Mouse (Mus musculus): ENCODE measurements at regions not wholly inside any gene's neighbourhood (a gene's known extent, or its start where the extent isn't known, plus 50 kb on each side); places are given as distances from the start of the nearest gene placed in this dataset.

- WGBS (ENCODE audit: insufficient replicate concordance) = 74% methylated on average over 3 of the region's 3 CpGs
- no peaks in the 10 kb centered on the region for H3K27me3 ChIP-seq (ENCODE audit: control insufficient read depth, insufficient read depth, low read length)
- no peaks in the 10 kb centered on the region for H3K4me1 ChIP-seq (ENCODE audit: control insufficient read depth, insufficient read depth, low read length)
- no peak overlapping the region for H3K27ac ChIP-seq (ENCODE audit: low read depth, low read length)
- H3K4me2 ChIP-seq = no peak overlapping the region
- H3K9me3 ChIP-seq (replicated peaks; ENCODE audit: control insufficient read depth, low read length) = no peaks in the 10 kb centered on the region
- no peak for ATAC-seq (replicated peaks; ENCODE audit: insufficient number of reproducible peaks, low FRiP score, low TSS enrichment)
- no peak overlapping the region for H3K4me3 ChIP-seq (ENCODE audit: low read depth, low read length)
- no peaks in the 10 kb centered on the region for H3K36me3 ChIP-seq (ENCODE audit: control insufficient read depth, insufficient read depth, low read length)
- H3K9ac ChIP-seq (ENCODE audit: low read depth, low read length) = no peak overlapping the region
These were observed 410.8 kb downstream of the Med10 start for GRCm38 (mm10) chr13:70213017-70213416.

GRCm38 (mm10) chr13:70213622-70214021 lies 411.4 kb downstream of the Med10 start:
- no peaks in the 10 kb centered on the region for H3K27me3 ChIP-seq (ENCODE audit: control insufficient read depth, insufficient read depth, low read length)
- no peaks in the 10 kb centered on the region for H3K4me1 ChIP-seq (ENCODE audit: control insufficient read depth, insufficient read depth, low read length)
- ATAC-seq (replicated peaks; ENCODE audit: insufficient number of reproducible peaks, low FRiP score, low TSS enrichment) = no peak
- no peak overlapping the region for H3K4me2 ChIP-seq
- H3K36me3 ChIP-seq (ENCODE audit: control insufficient read depth, insufficient read depth, low read length) = no peaks in the 10 kb centered on the region
- H3K27ac ChIP-seq (ENCODE audit: low read depth, low read length) = no peak overlapping the region
- H3K9me3 ChIP-seq (replicated peaks; ENCODE audit: control insufficient read depth, low read length) = no peaks in the 10 kb centered on the region
- H3K4me3 ChIP-seq (ENCODE audit: low read depth, low read length) = no peak overlapping the region
- WGBS (ENCODE audit: insufficient replicate concordance) = 82% methylated on average over 2 of the region's 2 CpGs
- H3K9ac ChIP-seq (ENCODE audit: low read depth, low read length) = no peak overlapping the region

- Histone ChIP-seq H3K27me3 (ENCODE audit: control insufficient read depth, insufficient read depth, low read length) (no peaks in the 10 kb centered on the region), H3K4me1 (ENCODE audit: control insufficient read depth, insufficient read depth, low read length) (no peaks in the 10 kb centered on the region), H3K9me3 (replicated peaks; ENCODE audit: control insufficient read depth, low read length) (no peaks in the 10 kb centered on the region), H3K9ac (ENCODE audit: low read depth, low read length) (no peak overlapping the region), H3K36me3 (ENCODE audit: control insufficient read depth, insufficient read depth, low read length) (no peaks in the 10 kb centered on the region), H3K27ac (ENCODE audit: low read depth, low read length) (no peak overlapping the region), H3K4me2 (no peak overlapping the region), H3K4me3 (ENCODE audit: low read depth, low read length) (no peak overlapping the region)
- no peak for ATAC-seq (replicated peaks; ENCODE audit: insufficient number of reproducible peaks, low FRiP score, low TSS enrichment)
- 69% methylated on average over 10 of the region's 10 CpGs for WGBS (ENCODE audit: insufficient replicate concordance)
These were observed 411.9 kb downstream of the Med10 start for GRCm38 (mm10) chr13:70214022-70214654.

GRCm38 (mm10) chr13:70216134-70216533 lies 413.9 kb downstream of the Med10 start:
- no peak for ATAC-seq (replicated peaks; ENCODE audit: insufficient number of reproducible peaks, low FRiP score, low TSS enrichment)
- H3K4me3 ChIP-seq (ENCODE audit: low read depth, low read length) = no peak overlapping the region
- no peak overlapping the region for H3K4me2 ChIP-seq
- H3K9ac ChIP-seq (ENCODE audit: low read depth, low read length) = no peak overlapping the region
- H3K27ac ChIP-seq (ENCODE audit: low read depth, low read length) = no peak overlapping the region
- no peaks in the 10 kb centered on the region for H3K9me3 ChIP-seq (replicated peaks; ENCODE audit: control insufficient read depth, low read length)
- WGBS (ENCODE audit: insufficient replicate concordance) = 71% methylated on average over 6 of the region's 6 CpGs
- no peaks in the 10 kb centered on the region for H3K36me3 ChIP-seq (ENCODE audit: control insufficient read depth, insufficient read depth, low read length)
- H3K4me1 ChIP-seq (ENCODE audit: control insufficient read depth, insufficient read depth, low read length) = no peaks in the 10 kb centered on the region
- H3K27me3 ChIP-seq (ENCODE audit: control insufficient read depth, insufficient read depth, low read length) = no peaks in the 10 kb centered on the region

- ATAC-seq (replicated peaks; ENCODE audit: insufficient number of reproducible peaks, low FRiP score, low TSS enrichment) = no peak
- WGBS (ENCODE audit: insufficient replicate concordance) = 82% methylated on average over 15 of the region's 15 CpGs
- H3K27ac ChIP-seq (ENCODE audit: low read depth, low read length) = no peak overlapping the region
- H3K4me3 ChIP-seq (ENCODE audit: low read depth, low read length) = no peak overlapping the region
- H3K9ac ChIP-seq (ENCODE audit: low read depth, low read length) = no peak overlapping the region
- H3K36me3 ChIP-seq (ENCODE audit: control insufficient read depth, insufficient read depth, low read length) = no peaks in the 10 kb centered on the region
- no peaks in the 10 kb centered on the region for H3K4me1 ChIP-seq (ENCODE audit: control insufficient read depth, insufficient read depth, low read length)
- no peaks in the 10 kb centered on the region for H3K27me3 ChIP-seq (ENCODE audit: control insufficient read depth, insufficient read depth, low read length)
- H3K9me3 ChIP-seq (replicated peaks; ENCODE audit: control insufficient read depth, low read length) = no peaks in the 10 kb centered on the region
- no peak overlapping the region for H3K4me2 ChIP-seq
These were observed 415.4 kb downstream of the Med10 start for GRCm38 (mm10) chr13:70217429-70218133.

GRCm38 (mm10) chr13:70223485-70223884 lies 413.9 kb downstream of the Ice1 start:
- ATAC-seq (replicated peaks; ENCODE audit: insufficient number of reproducible peaks, low FRiP score, low TSS enrichment) = no peak
- Histone ChIP-seq H3K4me1 (ENCODE audit: control insufficient read depth, insufficient read depth, low read length) (no peaks in the 10 kb centered on the region), H3K27me3 (ENCODE audit: control insufficient read depth, insufficient read depth, low read length) (no peaks in the 10 kb centered on the region), H3K27ac (ENCODE audit: low read depth, low read length) (no peak overlapping the region), H3K9ac (ENCODE audit: low read depth, low read length) (no peak overlapping the region), H3K36me3 (ENCODE audit: control insufficient read depth, insufficient read depth, low read length) (no peaks in the 10 kb centered on the region), H3K9me3 (replicated peaks; ENCODE audit: control insufficient read depth, low read length) (no peaks in the 10 kb centered on the region), H3K4me2 (no peak overlapping the region), H3K4me3 (ENCODE audit: low read depth, low read length) (no peak overlapping the region)
- 90% methylated on average over 5 of the region's 5 CpGs for WGBS (ENCODE audit: insufficient replicate concordance)

GRCm38 (mm10) chr13:70227167-70227566 lies 410.3 kb downstream of the Ice1 start:
- Histone ChIP-seq H3K4me1 (ENCODE audit: control insufficient read depth, insufficient read depth, low read length) (no peaks in the 10 kb centered on the region), H3K27me3 (ENCODE audit: control insufficient read depth, insufficient read depth, low read length) (no peaks in the 10 kb centered on the region), H3K36me3 (ENCODE audit: control insufficient read depth, insufficient read depth, low read length) (no peaks in the 10 kb centered on the region), H3K4me2 (no peak overlapping the region), H3K9ac (ENCODE audit: low read depth, low read length) (no peak overlapping the region), H3K9me3 (replicated peaks; ENCODE audit: control insufficient read depth, low read length) (no peaks in the 10 kb centered on the region), H3K27ac (ENCODE audit: low read depth, low read length) (no peak overlapping the region), H3K4me3 (ENCODE audit: low read depth, low read length) (no peak overlapping the region)
- WGBS (ENCODE audit: insufficient replicate concordance) = 52% methylated on average over 6 of the region's 6 CpGs
- ATAC-seq (replicated peaks; ENCODE audit: insufficient number of reproducible peaks, low FRiP score, low TSS enrichment) = no peak

GRCm38 (mm10) chr13:70233896-70234799 lies 403.3 kb downstream of the Ice1 start:
- no peak overlapping the region for H3K4me3 ChIP-seq (ENCODE audit: low read depth, low read length)
- no peaks in the 10 kb centered on the region for H3K9me3 ChIP-seq (replicated peaks; ENCODE audit: control insufficient read depth, low read length)
- no peaks in the 10 kb centered on the region for H3K27me3 ChIP-seq (ENCODE audit: control insufficient read depth, insufficient read depth, low read length)
- no peaks in the 10 kb centered on the region for H3K4me1 ChIP-seq (ENCODE audit: control insufficient read depth, insufficient read depth, low read length)
- no peak overlapping the region for H3K27ac ChIP-seq (ENCODE audit: low read depth, low read length)
- no peaks in the 10 kb centered on the region for H3K36me3 ChIP-seq (ENCODE audit: control insufficient read depth, insufficient read depth, low read length)
- ATAC-seq (replicated peaks; ENCODE audit: insufficient number of reproducible peaks, low FRiP score, low TSS enrichment) = peak; percentile 69; the same call in 1 of the 2 replicates
- 32% methylated on average over 22 of the region's 22 CpGs for WGBS (ENCODE audit: insufficient replicate concordance)
- no peak overlapping the region for H3K9ac ChIP-seq (ENCODE audit: low read depth, low read length)
- H3K4me2 ChIP-seq = peak overlapping the region; percentile 39

Measured in heart, embryonic 11.5 days (tissue).